Mouse (Mus musculus) forelimb bud, embryonic 11.5 days (tissue): ENCODE measurements around the gene Gm10645.

Experiments used
- DNase-seq: peaks from one replicate; pipeline ENCODE4 v3.0.0-alpha.2; 2012; ENCODE audit warnings: low read depth, low spot score

The Gm10645 gene

DNA sequence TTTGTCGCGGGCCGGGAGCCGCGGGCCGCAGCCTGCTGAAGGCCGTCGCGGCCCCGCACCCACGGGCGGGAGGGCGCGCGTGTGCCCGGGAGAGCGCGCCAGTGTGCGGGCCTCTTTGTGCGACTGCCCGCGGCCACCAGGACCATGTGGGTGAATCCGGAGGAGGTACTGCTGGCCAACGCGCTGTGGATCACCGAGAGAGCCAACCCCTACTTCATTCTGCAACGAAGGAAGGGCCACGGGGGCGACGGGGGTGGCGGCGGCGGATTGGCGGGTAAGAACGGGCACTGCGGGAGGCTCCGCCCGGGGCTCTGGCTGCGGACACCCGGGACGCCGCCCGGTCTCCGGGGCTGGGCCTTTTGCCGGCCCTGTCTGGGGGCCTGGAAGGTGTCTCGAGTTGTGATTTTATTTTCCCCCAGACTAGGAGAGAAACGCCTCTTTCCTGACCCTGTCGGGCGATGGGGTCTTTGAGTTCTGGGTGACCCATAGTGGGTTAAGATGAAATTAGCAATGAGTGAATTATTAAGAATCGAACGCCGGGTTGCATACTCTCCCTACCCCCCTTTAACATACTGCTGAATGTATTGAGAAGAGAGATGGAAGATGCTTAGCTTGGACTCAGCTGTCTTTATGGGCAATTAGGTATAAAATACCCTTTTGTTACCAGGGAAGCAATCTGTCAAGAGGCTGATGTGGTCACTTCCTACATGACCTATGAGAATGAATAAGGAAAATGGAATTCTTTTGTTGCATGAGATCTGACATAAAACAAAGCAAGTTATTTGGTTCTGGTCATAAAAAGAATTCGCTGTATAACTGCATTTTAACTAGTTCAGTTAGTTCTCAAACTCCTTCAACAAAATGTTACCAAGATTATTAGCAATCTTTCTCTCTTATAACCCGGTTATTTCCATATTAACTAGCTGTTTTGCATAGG lies at the start of gene Gm10645:
Gene Gm10645, minus strand, starts transcription at position 240 of the 937 bp plus-strand sequence.
- peak; percentile 13 for DNase-seq

GRCm38 (mm10) chr8:83215065-83215464 lies 49.1 kb upstream of the Gm10645 start:
- DNase-seq = no peak

- DNase-seq = no peak
These were observed 44.7 kb upstream of the Gm10645 start for GRCm38 (mm10) chr8:83210676-83211075.

GRCm38 (mm10) chr8:83209581-83209980 lies 43.6 kb upstream of the Gm10645 start:
- DNase-seq = no peak

GRCm38 (mm10) chr8:83205907-83206306 lies 39.9 kb upstream of the Gm10645 start:
- no peak for DNase-seq

DNA sequence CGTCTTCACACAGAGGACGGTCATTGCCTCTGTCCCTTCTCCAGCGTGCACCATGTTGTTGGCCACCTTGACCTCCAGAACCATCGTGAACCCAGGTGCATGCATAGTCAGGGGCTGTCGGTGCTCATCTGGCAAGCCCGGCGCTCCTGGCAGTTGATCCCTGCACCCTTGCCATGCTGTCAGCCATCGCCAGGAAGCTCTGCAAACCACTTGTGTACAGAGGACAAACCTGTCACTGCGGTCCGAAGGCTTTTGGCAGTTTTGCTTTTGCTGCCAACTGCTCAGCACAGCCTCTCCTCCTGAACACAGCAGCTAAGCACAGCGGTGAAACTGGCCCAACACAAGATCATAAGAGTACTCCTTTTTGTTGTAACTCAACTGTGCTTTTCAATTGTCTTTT lies 37.0 kb upstream of the Gm10645 start:
- no peak for DNase-seq

DNA sequence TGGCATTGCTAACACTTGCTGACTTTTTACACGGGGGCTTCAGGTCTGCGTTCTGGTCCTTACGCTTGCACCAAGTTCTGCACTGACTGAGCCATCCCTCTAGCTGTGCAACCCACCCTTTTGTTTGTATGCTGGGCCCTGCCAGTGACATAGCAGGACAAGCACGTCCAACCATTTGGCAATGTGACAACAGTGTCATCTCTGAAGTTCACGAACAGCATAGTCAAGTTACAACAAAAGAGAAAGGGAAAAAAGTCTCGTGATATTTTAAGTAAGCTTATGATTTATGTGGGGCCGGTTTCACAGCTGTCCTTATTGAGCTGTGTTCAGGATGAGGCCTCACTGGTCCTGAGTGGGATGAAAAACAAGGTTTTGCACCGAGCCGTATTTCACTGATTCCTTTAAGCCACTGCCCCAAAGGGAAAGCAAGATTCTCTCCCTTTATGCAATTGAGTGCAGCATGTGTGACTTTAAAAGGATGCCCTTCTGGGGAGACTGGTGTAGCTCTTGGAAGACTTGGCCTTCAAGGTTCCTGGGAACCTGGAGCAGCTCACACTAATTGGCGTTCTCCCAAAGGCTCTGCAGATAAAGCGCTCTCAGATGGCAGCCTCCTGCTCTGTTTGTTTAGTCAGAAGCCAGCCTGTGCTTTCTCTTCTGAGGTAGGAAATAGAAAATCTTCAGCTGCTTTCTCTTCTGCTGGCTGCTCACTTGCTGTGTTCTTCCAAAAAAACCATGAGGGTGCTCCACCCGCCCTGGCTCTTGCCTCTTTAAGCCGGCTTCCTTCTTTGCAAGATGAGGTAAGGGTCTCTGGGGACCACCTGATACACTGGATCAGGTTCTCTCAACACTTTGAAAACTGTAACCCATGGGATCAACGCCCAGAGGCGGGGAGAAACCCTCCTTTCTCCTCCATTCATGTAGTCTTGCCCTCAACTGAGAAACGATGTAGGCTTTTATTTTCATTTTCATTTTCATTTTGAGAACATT lies 34.5 kb upstream of the Gm10645 start:
- DNase-seq = no peak

- no peak for DNase-seq
These were observed 33.7 kb upstream of the Gm10645 start for GRCm38 (mm10) chr8:83199715-83200114.

GRCm38 (mm10) chr8:83196088-83196487 lies 30.1 kb upstream of the Gm10645 start:
- no peak for DNase-seq

DNA sequence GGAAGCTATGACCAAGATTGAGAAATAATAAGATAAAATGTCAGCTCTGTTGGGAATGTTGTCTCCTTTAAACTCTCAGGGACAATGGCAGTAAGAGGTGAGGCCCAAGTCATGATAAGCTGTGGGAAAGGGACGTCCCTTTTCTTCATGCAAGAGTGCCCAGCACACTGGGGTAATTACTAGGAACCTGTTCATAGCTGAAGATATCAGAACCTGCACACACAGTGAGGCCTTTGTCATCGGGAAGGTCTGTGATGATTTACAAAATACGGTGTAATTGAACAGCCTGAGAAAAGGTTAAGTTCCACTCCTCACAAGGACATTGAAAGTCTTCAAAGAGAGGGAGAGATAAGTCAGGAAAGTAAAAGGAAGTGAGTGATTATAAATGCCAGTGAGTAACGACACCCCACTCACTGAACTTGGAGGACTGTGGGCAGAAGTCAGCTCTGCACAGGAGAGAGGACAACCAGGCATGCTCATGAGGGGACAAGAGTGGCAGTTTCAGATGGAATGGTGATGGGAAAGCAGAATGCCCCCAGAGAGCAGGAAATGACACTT lies 23.6 kb upstream of the Gm10645 start:
- no peak for DNase-seq

DNA sequence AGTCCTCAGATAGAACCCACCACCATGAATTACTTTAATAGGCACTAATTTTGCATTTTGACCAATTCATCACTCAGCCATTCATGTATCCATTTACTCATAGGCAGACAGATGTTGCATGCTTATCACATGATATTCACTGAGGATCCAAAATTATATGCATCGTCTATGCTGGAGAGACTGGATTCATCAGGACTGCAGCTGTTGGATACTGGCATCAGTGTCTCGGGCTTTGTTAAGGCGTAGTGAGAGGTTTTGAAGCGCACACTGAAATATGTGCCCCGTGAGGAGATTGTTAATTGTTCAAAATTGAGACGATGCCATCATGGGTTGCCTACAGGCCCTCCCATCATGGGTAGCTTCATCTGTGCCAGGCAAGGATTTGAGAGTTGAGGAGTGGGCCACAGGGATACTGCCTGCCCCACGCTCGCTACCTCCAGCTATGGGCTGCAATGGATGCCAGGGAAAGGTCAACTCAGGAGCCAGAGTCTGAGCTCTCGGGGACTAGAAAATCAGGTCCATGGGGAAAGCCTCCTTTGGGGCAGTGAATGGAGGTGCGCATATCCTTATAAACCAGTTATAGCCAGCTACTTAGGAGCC lies 21.5 kb upstream of the Gm10645 start:
- DNase-seq = no peak

GRCm38 (mm10) chr8:83186376-83186775 lies 20.4 kb upstream of the Gm10645 start:
- no peak for DNase-seq

- DNase-seq = no peak
These were observed 16.8 kb upstream of the Gm10645 start for GRCm38 (mm10) chr8:83182784-83183183.

DNA sequence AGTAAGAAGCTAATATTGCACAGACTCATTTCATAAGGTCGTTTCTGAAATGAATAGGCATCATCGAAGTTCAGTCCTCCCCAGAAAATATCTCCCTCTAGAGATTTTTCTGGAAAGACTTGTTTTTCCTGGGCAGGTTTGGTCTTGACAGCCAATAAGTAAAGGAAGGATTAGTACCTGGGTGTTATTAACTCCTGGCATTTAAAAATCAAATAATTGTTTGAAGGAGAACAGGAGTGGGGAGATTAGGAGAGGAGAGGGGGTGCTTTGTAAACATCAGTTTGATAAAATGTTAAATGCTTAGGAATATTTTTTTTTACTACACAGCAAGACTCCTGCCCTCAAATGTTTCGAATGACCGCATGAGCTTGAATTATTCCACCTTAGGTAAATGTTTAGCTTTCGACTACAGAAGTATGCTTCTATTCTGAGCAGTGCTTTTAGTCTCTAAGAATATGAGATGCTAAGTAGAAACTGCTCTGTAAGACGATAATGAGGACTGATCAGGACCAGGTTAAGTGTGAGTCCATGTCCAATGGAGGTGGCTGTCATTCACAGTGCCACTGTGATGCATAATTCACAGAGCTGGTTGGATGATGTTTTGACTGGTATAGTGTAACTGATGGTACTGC lies 16.0 kb upstream of the Gm10645 start:
- no peak for DNase-seq

GRCm38 (mm10) chr8:83178228-83178742 lies 12.3 kb upstream of the Gm10645 start:
- no peak for DNase-seq

DNA sequence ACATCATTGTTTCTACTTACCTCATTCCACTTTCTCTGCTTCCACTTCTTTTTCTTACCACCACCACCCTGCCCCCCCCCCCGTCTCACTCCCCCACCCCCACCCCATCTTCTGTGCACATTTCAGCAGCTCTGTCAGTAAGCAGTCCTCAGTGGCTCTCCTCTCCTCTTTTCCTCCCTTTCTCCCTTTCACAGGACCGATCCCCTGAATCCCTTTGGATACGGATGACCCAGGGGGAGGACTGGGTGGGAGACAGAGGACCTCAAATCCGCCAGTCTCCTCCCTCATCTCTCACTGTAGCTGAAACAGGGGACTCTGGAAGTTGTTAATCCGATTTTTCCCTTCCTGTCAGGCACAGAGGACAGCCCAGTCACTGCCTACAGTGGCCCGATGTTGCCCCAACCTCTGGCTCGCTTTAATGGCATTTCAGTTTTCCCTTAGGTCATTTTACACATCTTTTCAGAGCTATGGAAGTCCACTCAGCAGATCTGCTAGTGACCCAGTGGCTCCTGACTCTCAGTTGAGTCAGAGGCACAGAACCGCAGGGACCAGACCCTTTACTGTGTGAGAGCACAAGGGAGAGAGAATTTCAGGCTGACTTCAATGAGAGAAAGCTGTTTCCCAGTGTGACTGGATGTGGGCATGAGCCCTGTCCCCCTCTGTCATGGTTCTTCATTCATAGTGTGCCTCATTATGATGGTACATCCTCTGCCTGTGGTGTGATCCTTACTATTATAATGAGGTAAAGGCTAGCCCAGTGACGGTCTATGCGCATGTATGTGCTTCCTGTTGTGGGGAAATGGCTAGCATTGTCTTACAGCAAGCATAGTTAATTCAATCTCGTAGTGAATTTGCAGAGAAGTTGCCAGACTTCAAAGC lies 11.6 kb upstream of the Gm10645 start:
- DNase-seq = no peak

DNA sequence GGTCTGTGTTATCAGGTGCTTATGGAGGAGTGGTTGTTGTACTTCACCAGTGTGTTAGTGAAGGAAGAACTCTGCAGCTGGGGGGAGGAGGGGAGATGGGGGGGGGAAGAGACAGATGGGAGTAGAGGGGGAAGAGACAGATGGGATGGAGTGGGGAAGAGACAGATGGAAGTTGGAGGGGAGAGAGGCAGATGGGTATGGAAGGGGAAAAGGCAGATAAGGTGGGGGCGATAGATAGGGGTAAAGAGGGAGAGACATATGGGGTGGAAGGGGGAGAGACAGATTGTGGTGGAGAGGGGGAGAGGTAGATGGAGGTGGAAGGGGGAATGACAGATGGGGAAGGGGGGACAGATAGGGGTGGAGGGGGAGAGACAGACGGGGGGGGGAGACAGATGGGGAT lies 10.8 kb upstream of the Gm10645 start:
- DNase-seq = no peak

DNA sequence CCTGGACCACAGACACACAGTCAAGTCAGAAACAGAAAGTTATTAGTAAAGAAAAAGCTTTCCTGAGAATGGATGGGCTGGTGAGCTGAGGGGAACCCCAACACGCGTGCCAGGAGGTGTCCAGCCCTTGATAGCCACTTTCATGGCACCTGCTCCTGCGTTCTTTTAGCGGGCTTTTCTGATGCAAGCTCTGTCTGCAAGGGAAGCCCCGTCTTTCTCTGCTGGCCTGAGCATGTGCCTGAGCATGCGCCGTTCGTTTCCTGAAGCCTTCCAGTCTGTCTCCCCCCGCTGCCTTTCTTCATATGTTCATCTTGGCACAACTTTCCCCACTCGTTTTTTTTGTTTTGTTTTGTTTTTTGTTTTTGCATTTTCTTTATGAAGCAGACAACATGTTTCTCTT lies 9.7 kb upstream of the Gm10645 start:
- DNase-seq = no peak

GRCm38 (mm10) chr8:83170894-83171293 lies 4.9 kb upstream of the Gm10645 start:
- DNase-seq = no peak

- DNase-seq = no peak
These were observed 3.7 kb upstream of the Gm10645 start for GRCm38 (mm10) chr8:83169709-83170108.
